Mouse (Mus musculus) forelimb bud, embryonic 11.5 days (tissue): ENCODE measurements around the gene Slc28a1.
"Not testable (repeated sequence)": the region's sequence is repeated elsewhere in the genome, so short reads cannot be mapped to it uniquely, and the experiment has no call there.

Source experiments
- DNase-seq: peaks from one replicate; pipeline ENCODE4 v3.0.0-alpha.2; 2012; ENCODE audit warnings: low read depth, low spot score

Gene Slc28a1

DNA sequence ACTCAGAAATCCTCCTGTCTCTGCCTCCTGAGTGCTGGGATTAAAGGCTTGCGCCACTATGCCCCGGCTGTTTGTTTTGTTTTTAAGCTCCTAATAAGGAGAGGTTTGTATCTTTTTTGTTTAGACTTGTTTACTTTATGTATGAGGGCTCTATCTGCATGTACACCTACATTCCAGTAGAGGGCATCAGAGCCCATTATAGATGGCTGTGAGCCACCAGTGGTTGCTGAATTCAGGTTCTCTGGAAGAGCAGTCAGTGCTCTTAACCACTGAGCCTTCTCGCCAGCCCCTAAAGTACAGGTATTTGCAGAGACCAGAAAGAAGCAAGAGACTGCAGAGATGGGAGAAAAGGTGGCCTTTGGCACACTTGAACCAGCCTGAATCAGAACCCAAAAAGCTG, 52.5 kb downstream of the Slc28a1 start:
- DNase-seq, result peak; percentile 63

GRCm38 (mm10) chr7:81169351-81169750, 54.8 kb downstream of the Slc28a1 start:
- DNase-seq, result no peak

GRCm38 (mm10) chr7:81173931-81174330, 59.3 kb downstream of the Slc28a1 start:
- no peak for DNase-seq

DNA sequence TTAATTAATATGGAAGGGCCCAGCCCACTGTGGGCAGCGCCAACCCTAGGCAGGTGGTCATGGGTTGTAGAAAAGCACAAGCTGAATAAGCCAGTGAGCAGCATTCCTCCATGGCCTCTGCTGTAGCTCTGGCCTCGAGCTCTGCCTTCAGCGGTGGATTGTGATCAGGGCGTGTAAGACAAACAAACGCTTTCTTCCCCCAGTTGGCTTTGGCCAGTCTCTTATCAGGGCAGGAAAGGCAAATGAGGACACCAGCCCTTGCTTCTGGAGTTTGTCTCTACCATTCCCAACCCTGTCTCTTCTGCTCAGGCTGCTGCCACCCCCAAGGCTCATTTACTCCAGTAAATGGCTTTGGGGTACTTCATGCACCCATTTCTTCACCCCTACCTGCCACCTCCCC, 60.1 kb downstream of the Slc28a1 start:
- no peak for DNase-seq

GRCm38 (mm10) chr7:81176187-81176769, 61.7 kb downstream of the Slc28a1 start:
- peak; percentile 37 for DNase-seq

- DNase-seq, result no peak
Observed at GRCm38 (mm10) chr7:81179494-81179893, 64.9 kb downstream of the Slc28a1 start.

GRCm38 (mm10) chr7:81182492-81183175, 68.0 kb downstream of the Slc28a1 start:
- DNase-seq, result no peak

GRCm38 (mm10) chr7:81183181-81183580, 68.6 kb downstream of the Slc28a1 start:
- no peak for DNase-seq

GRCm38 (mm10) chr7:81184136-81184535, 69.5 kb downstream of the Slc28a1 start:
- no peak for DNase-seq

DNA sequence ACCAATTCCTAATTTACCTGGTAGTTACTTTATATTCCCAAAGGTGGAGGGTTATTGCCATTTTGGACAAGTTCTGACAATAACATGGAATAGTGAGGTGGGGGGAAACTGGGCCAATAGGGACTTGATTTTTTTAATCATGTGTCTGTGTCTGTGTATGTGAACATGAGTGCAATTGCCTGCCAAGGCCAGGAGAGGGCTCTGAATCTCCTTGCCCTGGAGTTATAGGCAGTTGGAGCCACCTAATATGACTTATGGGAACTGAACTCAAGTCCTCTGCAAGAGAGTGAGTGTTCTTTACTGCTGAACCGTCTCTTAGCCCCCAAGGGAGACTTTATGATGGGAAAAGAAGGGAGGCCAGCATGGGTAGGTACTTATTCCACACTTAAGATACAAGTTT, 70.1 kb downstream of the Slc28a1 start:
- no peak for DNase-seq

DNA sequence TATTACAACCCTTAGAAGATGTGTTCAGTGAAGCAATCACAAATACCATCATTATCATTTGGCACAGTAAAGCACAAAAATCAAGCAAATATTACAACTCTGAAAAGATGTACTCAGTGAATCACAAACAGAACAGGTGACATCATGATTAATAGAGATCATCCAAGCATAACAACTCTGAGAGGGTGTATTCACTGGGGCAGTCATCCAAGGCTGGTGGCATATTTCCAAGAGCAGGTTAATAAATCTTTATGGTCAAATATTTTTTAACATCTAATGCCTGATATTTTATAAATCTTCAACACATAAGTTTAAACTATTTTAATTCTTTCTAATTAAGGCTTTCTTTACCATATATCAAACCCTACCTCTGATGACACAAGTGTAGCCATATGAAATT, 71.4 kb downstream of the Slc28a1 start:
- not testable (repeated sequence) for DNase-seq

GRCm38 (mm10) chr7:81189180-81189579, 74.6 kb downstream of the Slc28a1 start:
- no peak for DNase-seq

- no peak for DNase-seq
Observed at GRCm38 (mm10) chr7:81195509-81195908, 80.9 kb downstream of the Slc28a1 start.

- DNase-seq, result no peak
Observed at GRCm38 (mm10) chr7:81196796-81197195, 82.2 kb downstream of the Slc28a1 start.

DNA sequence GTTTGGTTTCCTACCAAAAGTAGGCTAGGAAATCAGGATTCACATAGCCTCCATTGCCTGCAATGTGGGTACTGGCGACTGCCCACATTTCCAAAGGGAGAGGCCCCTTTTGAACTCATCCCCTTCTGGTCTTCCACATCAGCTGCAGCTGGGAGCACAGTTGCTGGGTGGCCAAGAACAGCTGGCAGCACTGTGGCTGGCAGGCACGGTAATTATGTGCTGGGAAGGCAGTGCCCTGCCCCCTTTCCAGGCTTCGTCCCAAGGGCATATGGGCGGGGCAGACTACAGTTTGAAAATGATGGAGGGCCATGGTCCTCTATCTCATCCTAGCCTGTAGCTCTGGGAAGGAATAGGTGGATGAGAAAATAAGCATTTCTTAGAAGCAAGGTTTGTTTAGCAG, 83.9 kb downstream of the Slc28a1 start:
- peak; percentile 23 for DNase-seq

GRCm38 (mm10) chr7:81199109-81199508, 84.5 kb downstream of the Slc28a1 start:
- DNase-seq, result no peak

DNA sequence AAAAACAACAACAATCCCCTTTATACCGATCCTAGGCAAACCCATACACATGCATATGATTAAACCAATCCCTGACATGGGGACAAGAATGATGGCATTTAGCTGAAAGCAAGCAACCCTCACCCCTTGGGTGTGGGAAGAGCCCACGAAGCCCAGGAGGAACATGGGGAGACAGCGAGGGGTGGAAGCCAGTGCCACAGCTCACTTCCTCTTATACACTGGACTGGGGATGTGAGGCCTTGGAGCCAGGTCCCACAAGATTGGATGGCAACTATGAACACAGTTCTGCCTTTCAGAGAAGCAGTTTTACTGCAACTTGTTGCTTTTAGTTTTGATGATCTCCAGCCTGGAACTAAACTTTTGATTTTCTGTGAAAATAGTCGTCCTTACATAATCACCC, 85.2 kb downstream of the Slc28a1 start:
- DNase-seq, result no peak

GRCm38 (mm10) chr7:81202389-81202788, 87.8 kb downstream of the Slc28a1 start:
- DNase-seq, result peak; percentile 24

DNA sequence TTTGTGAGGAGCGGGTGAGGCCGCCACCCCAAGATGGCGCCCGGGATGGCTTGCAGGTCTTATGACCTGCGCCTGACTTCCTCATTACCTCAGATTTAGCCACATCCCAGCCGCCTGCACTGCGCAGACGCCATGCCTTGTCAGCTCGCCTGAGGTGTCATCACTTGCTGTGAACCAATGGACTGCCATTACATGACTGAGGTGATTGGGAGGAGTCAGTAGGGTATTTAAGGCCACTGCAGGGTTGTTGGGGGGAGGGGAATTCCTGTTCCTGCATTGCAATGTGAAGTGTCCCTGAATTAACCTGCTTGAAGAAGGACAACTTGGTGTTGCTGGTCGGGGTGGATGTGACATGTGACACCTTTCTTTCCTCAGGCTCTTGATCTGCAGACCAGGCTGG, 89.0 kb downstream of the Slc28a1 start:
- DNase-seq, result not testable (repeated sequence)

- peak; percentile 43 for DNase-seq
Observed at GRCm38 (mm10) chr7:81208944-81209343, 94.3 kb downstream of the Slc28a1 start.

- no peak for DNase-seq
Observed at GRCm38 (mm10) chr7:81209979-81210685, 95.5 kb downstream of the Slc28a1 start.

DNA sequence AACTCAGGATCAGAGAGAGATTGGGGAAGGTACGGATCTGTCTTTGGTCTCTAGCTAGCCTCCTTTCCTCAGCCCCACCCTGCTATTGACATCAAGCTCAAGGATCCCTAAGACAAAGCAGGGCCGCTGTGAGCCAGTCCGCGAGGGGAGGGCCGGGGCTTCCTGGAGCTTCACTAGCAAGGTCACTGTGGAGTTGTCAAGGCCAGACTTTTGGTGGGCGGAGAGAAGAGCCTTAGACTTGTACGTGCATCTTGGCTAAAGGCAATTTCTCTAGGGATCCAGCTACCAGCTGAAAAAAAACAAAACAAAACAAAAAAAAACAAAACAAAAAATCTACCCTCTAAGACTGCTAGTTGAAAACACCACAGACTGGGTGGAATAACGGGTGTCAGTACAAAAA, 97.2 kb downstream of the Slc28a1 start:
- no peak for DNase-seq

- DNase-seq, result peak; percentile 66
Observed at GRCm38 (mm10) chr7:81212261-81212681, 97.7 kb downstream of the Slc28a1 start.
